Mouse (Mus musculus): ENCODE results near the gene Myoz1. TPM values are rescaled to one million over a fixed set of nuclear protein-coding genes. Genes with fewer than 3 reads are reported as not detected.
A peak's percentile ranks its signal among the peaks of the same experiment; 100 is the strongest.

Gene Myoz1
- polyA plus RNA-seq, 1 experiment from 2014 or later, result 0.19 TPM

- Histone ChIP-seq H3K4me3 (no peak overlapping the region), H3K4me2 (replicated peaks) (no peak overlapping the region), H3K4me1 (peaks cover 12% of the 10 kb centered on the region; the same call in 1 of the 2 replicates), H3K27me3 (peaks cover 45% of the 10 kb centered on the region), H3K9ac (no peak overlapping the region), H3K9me3 (replicated peaks) (no peaks in the 10 kb centered on the region), H3K36me3 (no peaks in the 10 kb centered on the region), H3K27ac (no peak overlapping the region)
- ATAC-seq (ENCODE audit: low FRiP score), result no peak
- WGBS, result 57% methylated on average over 3 of the region's 3 CpGs
Observed at GRCm38 (mm10) chr14:20664436-20664835, 8.1 kb upstream of the Myoz1 start.

GRCm38 (mm10) chr14:20663601-20664000, 7.3 kb upstream of the Myoz1 start:
- no peak overlapping the region for H3K4me2 ChIP-seq (replicated peaks)
- peaks cover 12% of the 10 kb centered on the region; the same call in 1 of the 2 replicates for H3K4me1 ChIP-seq
- H3K9ac ChIP-seq, result no peak overlapping the region
- H3K27ac ChIP-seq, result no peak overlapping the region
- no peak for ATAC-seq (ENCODE audit: low FRiP score)
- WGBS, result 66% methylated on average over 2 of the region's 2 CpGs
- no peak overlapping the region for H3K4me3 ChIP-seq
- peaks cover 39% of the 10 kb centered on the region for H3K27me3 ChIP-seq
- H3K9me3 ChIP-seq (replicated peaks), result no peaks in the 10 kb centered on the region
- no peaks in the 10 kb centered on the region for H3K36me3 ChIP-seq

DNA sequence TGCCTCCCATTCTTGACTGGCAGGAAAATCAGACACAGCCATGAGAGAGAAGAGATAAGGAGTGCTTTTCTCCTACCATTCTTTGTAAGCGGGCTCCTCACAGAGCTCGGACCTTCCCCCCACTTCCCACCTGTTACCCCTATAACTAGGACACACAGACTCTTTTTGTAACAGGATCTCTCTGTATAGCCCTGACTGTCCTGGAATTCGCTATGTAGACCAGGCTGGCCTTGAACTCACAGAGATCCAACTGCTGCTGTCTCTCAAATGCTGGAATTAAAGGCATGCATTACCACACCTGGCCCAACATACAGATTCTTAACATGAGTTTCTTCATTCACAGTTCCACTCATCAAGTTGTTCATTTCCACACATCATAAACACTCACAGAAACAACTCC, 6.4 kb upstream of the Myoz1 start:
- no peak overlapping the region for H3K4me3 ChIP-seq
- H3K9me3 ChIP-seq (replicated peaks), result no peaks in the 10 kb centered on the region
- no peak overlapping the region for H3K27ac ChIP-seq
- no peaks in the 10 kb centered on the region for H3K36me3 ChIP-seq
- H3K4me2 ChIP-seq (replicated peaks), result no peak overlapping the region
- H3K27me3 ChIP-seq, result peaks cover 30% of the 10 kb centered on the region
- no peak for ATAC-seq (ENCODE audit: low FRiP score)
- no peak overlapping the region for H3K9ac ChIP-seq
- H3K4me1 ChIP-seq, result peaks cover 12% of the 10 kb centered on the region; the same call in 1 of the 2 replicates
- WGBS, result 86% methylated on average over 3 of the region's 3 CpGs

GRCm38 (mm10) chr14:20661661-20662331, 5.5 kb upstream of the Myoz1 start:
- peak overlapping the region; percentile 73 for H3K9ac ChIP-seq
- H3K4me1 ChIP-seq, result peaks cover 12% of the 10 kb centered on the region; the same call in 1 of the 2 replicates
- H3K27ac ChIP-seq, result peak overlapping the region; percentile 85
- peak overlapping the region; percentile 59 for H3K4me3 ChIP-seq
- 9% methylated on average over 19 of the region's 19 CpGs for WGBS
- H3K27me3 ChIP-seq, result peaks cover 27% of the 10 kb centered on the region
- ATAC-seq (ENCODE audit: low FRiP score), result peak; percentile 61
- no peaks in the 10 kb centered on the region for H3K36me3 ChIP-seq
- peak overlapping the region; percentile 87 for H3K4me2 ChIP-seq (replicated peaks)
- no peaks in the 10 kb centered on the region for H3K9me3 ChIP-seq (replicated peaks)

DNA sequence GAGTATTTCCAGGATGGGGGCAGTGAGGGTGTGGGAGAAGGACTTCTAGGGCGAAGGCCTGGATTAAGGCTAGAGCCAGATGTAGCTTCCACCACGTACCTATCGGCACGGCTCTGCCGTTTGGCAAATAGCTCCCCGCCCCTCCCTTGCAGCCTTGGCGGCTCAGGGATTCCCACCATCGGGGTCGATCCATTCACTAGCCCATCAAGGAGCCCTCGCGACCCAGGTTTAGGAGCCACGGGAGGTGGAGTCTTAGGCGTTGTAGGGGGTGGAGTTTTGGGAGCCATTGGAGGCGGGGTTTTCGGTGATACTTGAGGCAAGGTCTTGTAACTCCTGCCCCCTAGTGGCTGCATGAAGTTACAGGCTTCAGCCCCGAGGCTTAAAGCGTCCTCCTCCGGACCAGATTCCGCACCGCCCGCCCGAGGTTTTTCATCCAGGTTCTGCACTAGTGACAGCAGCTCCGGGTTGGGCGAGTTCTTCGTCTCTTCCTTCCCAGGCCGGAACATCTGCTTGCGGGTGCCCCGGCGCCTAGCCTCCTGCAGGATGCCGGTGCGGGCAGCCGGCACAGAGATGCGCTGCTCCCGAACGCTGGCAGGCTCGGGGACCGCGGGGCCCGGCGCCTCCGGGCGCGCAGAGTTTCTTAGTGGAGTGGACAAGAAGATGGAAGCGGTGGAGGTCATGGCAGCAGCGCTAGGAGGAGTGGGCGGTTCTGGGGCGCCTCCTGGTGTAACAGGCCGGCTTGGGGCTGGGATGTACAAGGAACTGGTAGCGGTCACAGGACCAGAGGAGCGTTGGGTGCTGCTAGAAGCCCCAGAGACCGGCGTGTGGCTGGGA, 4.7 kb upstream of the Myoz1 start:
- Histone ChIP-seq H3K4me1 (peaks cover 12% of the 10 kb centered on the region; the same call in 1 of the 2 replicates), H3K27me3 (peaks cover 23% of the 10 kb centered on the region), H3K36me3 (no peaks in the 10 kb centered on the region), H3K9ac (peak overlapping the region; percentile 73), H3K27ac (peak overlapping the region; percentile 85), H3K4me2 (replicated peaks) (peak overlapping the region; percentile 87), H3K9me3 (replicated peaks) (no peaks in the 10 kb centered on the region), H3K4me3 (peak overlapping the region; percentile 59)
- 2% methylated on average over 52 of the region's 52 CpGs for WGBS
- ATAC-seq (ENCODE audit: low FRiP score), result peak; percentile 86

GRCm38 (mm10) chr14:20659687-20660086, 3.3 kb upstream of the Myoz1 start:
- Histone ChIP-seq H3K27me3 (peaks cover 15% of the 10 kb centered on the region), H3K4me1 (peaks cover 12% of the 10 kb centered on the region; the same call in 1 of the 2 replicates), H3K36me3 (no peaks in the 10 kb centered on the region), H3K4me2 (replicated peaks) (no peak overlapping the region), H3K9me3 (replicated peaks) (no peaks in the 10 kb centered on the region), H3K4me3 (no peak overlapping the region), H3K9ac (no peak overlapping the region), H3K27ac (no peak overlapping the region)
- 96% methylated on average over 7 of the region's 7 CpGs for WGBS
- no peak for ATAC-seq (ENCODE audit: low FRiP score)

DNA sequence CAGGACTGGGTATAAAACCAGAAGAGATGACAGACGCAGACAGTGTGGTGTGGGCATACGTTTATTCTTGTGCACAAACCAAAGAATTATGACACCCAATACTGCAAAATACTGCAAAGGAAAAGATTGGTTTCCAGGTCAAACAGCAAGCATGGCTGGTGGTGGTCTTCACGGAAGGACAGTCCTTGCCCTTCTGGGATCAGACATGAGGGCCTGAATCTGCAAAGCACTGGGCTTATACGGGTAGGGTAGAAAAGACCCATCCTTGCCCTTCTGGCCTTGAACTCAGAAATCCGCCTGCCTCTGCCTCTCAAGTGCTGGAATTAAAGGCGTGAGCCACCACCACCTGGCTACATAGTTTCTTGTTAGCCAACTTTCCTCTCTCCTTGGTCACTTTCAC, 2.6 kb upstream of the Myoz1 start:
- peaks cover 10% of the 10 kb centered on the region; the same call in 1 of the 2 replicates for H3K4me1 ChIP-seq
- peaks cover 15% of the 10 kb centered on the region for H3K27me3 ChIP-seq
- no peak overlapping the region for H3K4me3 ChIP-seq
- H3K4me2 ChIP-seq (replicated peaks), result no peak overlapping the region
- H3K36me3 ChIP-seq, result no peaks in the 10 kb centered on the region
- no peak overlapping the region for H3K9ac ChIP-seq
- WGBS, result 84% methylated on average over 6 of the region's 6 CpGs
- no peaks in the 10 kb centered on the region for H3K9me3 ChIP-seq (replicated peaks)
- H3K27ac ChIP-seq, result no peak overlapping the region
- no peak for ATAC-seq (ENCODE audit: low FRiP score)

DNA sequence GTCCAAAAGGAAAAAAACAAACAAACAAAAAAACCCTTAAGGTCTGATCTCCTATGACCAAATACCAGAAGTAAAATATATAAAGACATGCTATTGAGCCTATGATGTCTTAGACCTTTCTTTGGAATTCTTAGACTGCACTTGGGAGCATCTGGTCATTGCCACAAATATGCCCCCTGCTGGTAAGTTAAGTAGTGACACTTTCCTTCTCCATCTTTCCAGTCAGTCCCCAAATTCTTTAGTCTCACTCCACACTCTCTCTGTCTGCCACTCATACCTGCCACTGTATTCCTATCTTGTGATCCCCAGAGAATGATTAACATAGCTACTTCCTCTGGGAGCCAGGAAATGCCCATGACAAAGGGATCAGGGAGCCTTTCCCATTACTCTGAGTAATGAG, 2.0 kb upstream of the Myoz1 start:
- ATAC-seq (ENCODE audit: low FRiP score), result no peak

GRCm38 (mm10) chr14:20655731-20656130, 609 bp downstream of the Myoz1 start:
- 73% methylated on average over 9 of the region's 9 CpGs for WGBS
- no peaks in the 10 kb centered on the region for H3K36me3 ChIP-seq

More for the DNA sequence above, 2.0 kb upstream of the Myoz1 start:
- Histone ChIP-seq H3K36me3 (no peaks in the 10 kb centered on the region), H3K4me1 (peaks cover 10% of the 10 kb centered on the region; the same call in 1 of the 2 replicates), H3K4me2 (replicated peaks) (no peak overlapping the region), H3K9me3 (replicated peaks) (no peaks in the 10 kb centered on the region), H3K4me3 (no peak overlapping the region), H3K27ac (no peak overlapping the region), H3K9ac (no peak overlapping the region), H3K27me3 (peaks cover 12% of the 10 kb centered on the region)

GRCm38 (mm10) chr14:20654690-20655421, 1.5 kb downstream of the Myoz1 start:
- WGBS, result 80% methylated on average over 9 of the region's 9 CpGs
- Histone ChIP-seq H3K36me3 (no peaks in the 10 kb centered on the region), H3K27me3 (no peaks in the 10 kb centered on the region), H3K27ac (no peak overlapping the region), H3K9me3 (replicated peaks) (no peaks in the 10 kb centered on the region), H3K9ac (no peak overlapping the region), H3K4me1 (no peaks in the 10 kb centered on the region), H3K4me2 (replicated peaks) (no peak overlapping the region), H3K4me3 (no peak overlapping the region)
- no peak for ATAC-seq (ENCODE audit: low FRiP score)

More at GRCm38 (mm10) chr14:20655731-20656130, 609 bp downstream of the Myoz1 start:
- Histone ChIP-seq H3K9ac (no peak overlapping the region), H3K27ac (no peak overlapping the region), H3K4me3 (no peak overlapping the region), H3K27me3 (no peaks in the 10 kb centered on the region), H3K4me2 (replicated peaks) (no peak overlapping the region), H3K9me3 (replicated peaks) (no peaks in the 10 kb centered on the region), H3K4me1 (no peaks in the 10 kb centered on the region)
- no peak for ATAC-seq (ENCODE audit: low FRiP score)

DNA sequence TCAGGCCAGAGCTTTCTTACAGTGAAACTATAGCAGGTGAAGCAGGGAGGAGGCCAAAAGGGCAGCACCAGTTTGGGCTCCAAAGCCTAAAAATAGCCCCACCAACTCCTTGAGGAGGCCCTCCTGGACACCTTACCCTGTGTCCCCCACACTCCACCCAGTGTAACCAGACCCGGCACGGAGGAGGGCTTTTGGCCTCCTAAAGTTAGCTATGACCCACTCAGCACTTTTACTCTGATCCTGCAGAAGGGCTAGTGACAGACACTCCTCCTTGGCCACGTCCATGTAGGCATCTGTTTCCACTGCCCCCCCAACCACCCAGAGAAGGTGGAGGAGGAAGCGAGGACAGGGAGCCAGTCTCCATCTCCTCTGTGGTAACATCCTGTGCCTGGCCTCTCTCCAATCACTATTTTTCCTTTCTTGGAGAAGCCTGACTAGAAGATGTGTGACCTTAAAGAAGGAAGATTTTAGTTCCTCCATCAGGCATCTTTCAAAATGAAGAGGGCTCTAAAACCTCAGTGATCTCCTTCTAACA, 4.6 kb downstream of the Myoz1 start:
- H3K27ac ChIP-seq, result no peak overlapping the region
- no peaks in the 10 kb centered on the region for H3K27me3 ChIP-seq
- no peak overlapping the region for H3K4me2 ChIP-seq (replicated peaks)
- 60% methylated on average over 4 of the region's 4 CpGs for WGBS
- no peaks in the 10 kb centered on the region for H3K36me3 ChIP-seq
- no peak overlapping the region for H3K9ac ChIP-seq
- H3K4me3 ChIP-seq, result no peak overlapping the region
- no peak for ATAC-seq (ENCODE audit: low FRiP score)
- H3K4me1 ChIP-seq, result no peaks in the 10 kb centered on the region
- no peaks in the 10 kb centered on the region for H3K9me3 ChIP-seq (replicated peaks)

- ATAC-seq (ENCODE audit: low FRiP score), result no peak
- 76% methylated on average over 2 of the region's 2 CpGs for WGBS
- H3K9ac ChIP-seq, result no peak overlapping the region
Observed at GRCm38 (mm10) chr14:20651000-20651399, 5.3 kb downstream of the Myoz1 start.

More at GRCm38 (mm10) chr14:20651000-20651399, 5.3 kb downstream of the Myoz1 start:
- Histone ChIP-seq H3K9me3 (replicated peaks) (no peaks in the 10 kb centered on the region), H3K4me1 (no peaks in the 10 kb centered on the region), H3K4me3 (no peak overlapping the region), H3K27ac (no peak overlapping the region), H3K36me3 (no peaks in the 10 kb centered on the region), H3K4me2 (replicated peaks) (no peak overlapping the region), H3K27me3 (no peaks in the 10 kb centered on the region)
